Mouse (Mus musculus) left cerebral cortex, postnatal 25 days (tissue): ENCODE data around the gene Lpar6. TPM values are rescaled to one million over a fixed set of nuclear protein-coding genes. Genes with fewer than 3 reads are reported as not detected.

Experiments
- DNase-seq, 2 experiments: peaks; one replicate each; pipeline ENCODE4 v3.0.0; 2022; ENCODE audit warnings: low spot score in 2 of 2, mixed read lengths in 1 of 2
- intact Hi-C: fragments of 180-260 bp; cut with DNase I; formaldehyde crosslinking; loops from one replicate; pipeline ENCODE4 v1.15.1; 2025
- total RNA-seq, 2 experiments: library from RNA; stranded (reverse); gene quantifications; 2 replicates each; pipeline ENCODE4 v1.2.3; 2021

Lpar6 gene
- 1 to 10 TPM; 1.4 to 1.6 TPM for total RNA-seq

GRCm38 (mm10) chr14:73237848-73238321 is at the start of gene Lpar6:
TSS of gene Lpar6 (plus strand) at chr14:73237895.
- DNase-seq: peak in 1 of 2 experiments; percentile 51
- intact Hi-C loops: no loop called here

GRCm38 (mm10) chr14:73199058-73199457 is 38.6 kb upstream of the Lpar6 start:
- peak in 1 of 2 experiments; percentile 52 for DNase-seq
- intact Hi-C loops: no loop called here

GRCm38 (mm10) chr14:73201447-73201846 is 36.2 kb upstream of the Lpar6 start:
- intact Hi-C loops: no loop called here
- DNase-seq: no peak

DNA sequence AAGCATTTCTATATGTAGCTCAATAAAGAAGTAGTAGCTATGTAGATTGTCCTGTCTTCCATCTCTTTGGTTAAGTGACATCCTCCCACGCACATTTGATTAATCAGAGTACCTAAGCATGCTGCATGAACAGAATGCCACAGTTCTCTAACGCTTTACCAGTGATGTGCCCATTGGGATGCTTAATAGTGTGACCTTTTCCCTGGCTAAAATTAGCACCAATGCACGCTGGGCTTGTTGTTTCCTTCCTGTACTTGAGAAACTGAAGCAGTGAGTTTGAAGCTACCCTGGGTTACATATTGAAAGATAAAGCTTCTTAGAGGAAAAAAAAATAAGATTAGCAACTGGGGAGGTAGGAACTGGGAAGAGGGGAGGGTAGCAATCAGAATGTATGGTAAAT is 33.7 kb upstream of the Lpar6 start:
- intact Hi-C loops: no loop called here
- DNase-seq: no peak

DNA sequence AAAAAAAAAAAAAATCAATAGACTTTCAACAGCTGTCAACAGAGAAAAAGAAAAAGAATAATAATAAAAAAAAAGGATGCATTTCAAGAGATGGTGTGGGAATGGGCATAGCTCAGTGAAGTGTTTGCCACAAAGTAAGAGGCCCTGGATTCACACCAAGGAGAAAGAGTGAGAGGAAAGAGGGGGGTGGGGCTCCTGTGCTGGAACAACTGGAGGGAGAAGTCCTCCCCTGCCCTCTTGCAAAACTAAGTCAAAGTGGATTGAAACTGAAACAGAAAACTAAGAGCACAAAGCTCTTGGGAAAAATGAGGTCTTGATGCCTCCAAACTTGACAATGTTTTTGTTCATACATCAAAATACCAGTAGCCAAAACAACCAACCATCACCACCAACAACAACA is 28.4 kb upstream of the Lpar6 start:
- intact Hi-C loops: no loop called here

GRCm38 (mm10) chr14:73210196-73210595 is 27.5 kb upstream of the Lpar6 start:
- intact Hi-C loops: no loop called here
- no peak for DNase-seq

More for the DNA sequence above, 28.4 kb upstream of the Lpar6 start:
- DNase-seq: no peak

GRCm38 (mm10) chr14:73211477-73211876 is 26.2 kb upstream of the Lpar6 start:
- intact Hi-C loops: no loop called here
- DNase-seq: no peak

GRCm38 (mm10) chr14:73217062-73217461 is 20.6 kb upstream of the Lpar6 start:
- no peak for DNase-seq
- intact Hi-C loops: no loop called here

GRCm38 (mm10) chr14:73222316-73222970 is 15.3 kb upstream of the Lpar6 start:
- intact Hi-C loops: no loop called here
- no peak for DNase-seq

DNA sequence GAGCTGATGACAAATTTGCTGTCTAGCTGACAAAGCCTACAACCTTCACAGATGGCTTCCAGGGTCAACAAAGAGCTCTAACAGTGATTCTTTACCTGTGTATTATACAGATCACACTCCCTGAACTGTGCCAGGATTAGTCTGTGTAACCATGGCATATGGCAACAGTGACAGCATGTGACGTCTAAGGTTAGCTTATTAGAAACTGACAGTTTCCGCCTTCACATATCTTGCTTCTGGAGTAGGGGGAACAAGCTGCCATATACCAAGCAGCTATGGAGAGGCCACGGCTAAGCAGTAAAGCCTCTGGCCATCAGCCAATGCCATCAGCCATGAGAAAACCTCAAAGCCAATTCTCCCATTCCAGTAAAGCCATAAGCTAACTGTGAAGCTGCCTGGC is 11.3 kb upstream of the Lpar6 start:
- DNase-seq: no peak
- intact Hi-C loops: no loop called here

GRCm38 (mm10) chr14:73226849-73227248 is 10.8 kb upstream of the Lpar6 start:
- DNase-seq: no peak
- intact Hi-C loops: no loop called here

DNA sequence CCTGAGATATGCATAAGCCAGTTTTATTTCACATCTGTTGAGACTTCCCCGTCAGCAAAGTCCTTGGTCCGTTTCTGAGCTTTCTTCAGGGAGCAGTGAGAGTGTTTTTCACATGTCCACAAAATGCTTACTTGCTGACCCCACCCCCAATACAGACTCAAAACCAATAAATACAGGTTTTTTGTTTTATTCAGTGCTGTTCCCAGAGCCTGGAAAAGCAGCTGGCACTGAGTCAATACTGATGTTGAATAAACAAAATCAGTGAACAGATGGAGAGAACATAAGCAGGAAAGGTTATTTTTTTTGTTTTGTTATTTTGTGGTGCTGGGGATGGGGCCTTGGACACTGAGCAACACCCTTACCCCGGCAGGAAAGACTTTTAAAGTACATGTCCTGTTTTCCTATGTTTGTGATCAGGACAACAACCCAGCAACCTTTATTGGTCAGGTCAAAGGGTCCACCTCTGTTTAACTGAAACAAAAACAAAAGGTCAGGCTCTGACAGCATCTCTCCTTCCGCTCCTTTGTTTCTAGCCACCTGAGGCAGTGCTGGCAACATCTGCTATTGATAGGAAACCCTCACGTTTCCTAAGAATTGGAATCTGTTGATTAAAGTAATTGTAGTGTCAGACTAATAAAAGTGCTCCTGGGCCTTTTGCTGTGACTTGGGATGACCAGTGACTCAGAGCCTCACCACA is 6.3 kb upstream of the Lpar6 start:
- intact Hi-C loops: no loop called here

DNA sequence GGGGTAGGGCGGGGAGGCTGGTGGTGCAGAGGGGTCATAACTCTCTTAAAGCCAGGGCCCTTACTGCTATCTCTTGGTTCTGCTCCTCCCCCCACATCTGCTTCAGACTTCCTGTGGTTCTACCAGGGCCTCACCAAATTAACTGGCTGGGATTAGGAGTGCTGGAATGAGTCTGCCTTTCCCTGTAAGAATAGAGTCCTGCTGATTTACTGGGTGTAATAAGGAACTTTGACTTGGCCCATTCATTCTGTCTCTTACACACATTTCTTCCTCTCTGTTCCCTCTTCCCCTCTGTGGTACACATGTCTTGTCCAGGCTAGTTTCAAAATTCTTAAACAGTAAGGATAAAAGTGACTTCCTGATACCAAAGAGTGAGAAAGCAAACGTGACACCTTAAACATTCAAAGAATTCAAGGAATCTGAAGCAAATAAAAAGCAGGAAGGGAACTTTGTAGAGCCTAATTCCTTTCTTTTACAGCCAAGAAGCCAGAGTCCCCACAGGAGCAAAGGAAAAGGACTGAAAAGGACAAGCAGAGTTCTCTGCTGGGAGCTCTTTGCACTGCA is 3.1 kb upstream of the Lpar6 start:
- intact Hi-C loops: no loop called here
- DNase-seq: no peak

More for the DNA sequence above, 6.3 kb upstream of the Lpar6 start:
- DNase-seq: no peak

DNA sequence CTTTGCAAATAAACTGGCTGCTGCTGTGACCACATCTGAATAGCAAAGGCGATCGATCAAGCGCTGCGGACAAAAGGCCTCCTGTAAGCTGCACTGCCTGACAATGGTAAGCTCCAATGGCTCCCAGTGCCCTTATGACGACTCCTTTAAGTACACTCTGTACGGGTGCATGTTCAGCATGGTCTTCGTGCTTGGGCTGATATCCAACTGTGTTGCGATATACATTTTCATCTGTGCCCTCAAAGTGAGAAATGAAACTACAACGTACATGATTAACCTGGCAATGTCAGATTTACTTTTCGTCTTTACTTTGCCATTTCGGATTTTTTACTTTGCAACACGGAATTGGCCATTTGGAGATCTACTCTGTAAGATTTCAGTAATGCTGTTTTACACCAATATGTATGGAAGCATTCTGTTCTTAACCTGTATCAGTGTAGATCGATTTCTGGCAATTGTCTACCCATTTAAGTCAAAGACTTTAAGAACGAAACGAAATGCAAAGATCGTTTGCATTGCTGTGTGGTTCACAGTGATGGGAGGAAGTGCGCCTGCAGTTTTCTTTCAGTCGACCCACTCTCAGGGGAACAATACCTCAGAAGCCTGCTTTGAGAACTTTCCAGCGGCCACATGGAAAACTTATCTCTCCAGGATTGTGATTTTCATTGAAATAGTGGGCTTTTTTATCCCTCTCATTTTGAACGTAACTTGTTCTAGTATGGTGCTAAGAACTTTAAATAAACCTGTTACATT is 979 bp downstream of the Lpar6 start:
- peak in 1 of 2 experiments; percentile 13 for DNase-seq
- intact Hi-C loops: no loop called here

DNA sequence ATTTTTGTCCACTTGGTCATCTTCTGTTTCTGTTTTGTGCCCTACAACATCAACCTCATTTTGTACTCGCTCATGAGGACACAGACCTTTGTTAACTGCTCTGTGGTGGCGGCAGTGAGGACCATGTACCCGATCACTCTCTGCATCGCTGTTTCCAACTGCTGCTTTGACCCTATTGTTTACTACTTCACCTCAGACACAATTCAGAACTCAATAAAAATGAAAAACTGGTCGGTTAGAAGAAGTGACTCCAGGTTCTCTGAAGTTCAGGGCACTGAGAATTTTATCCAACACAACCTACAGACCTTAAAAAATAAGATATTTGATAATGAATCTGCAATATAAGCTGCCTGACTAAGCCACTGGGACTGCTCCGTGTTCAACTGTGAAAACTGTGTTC is 1.6 kb downstream of the Lpar6 start:
- intact Hi-C loops: no loop called here
- no peak for DNase-seq

DNA sequence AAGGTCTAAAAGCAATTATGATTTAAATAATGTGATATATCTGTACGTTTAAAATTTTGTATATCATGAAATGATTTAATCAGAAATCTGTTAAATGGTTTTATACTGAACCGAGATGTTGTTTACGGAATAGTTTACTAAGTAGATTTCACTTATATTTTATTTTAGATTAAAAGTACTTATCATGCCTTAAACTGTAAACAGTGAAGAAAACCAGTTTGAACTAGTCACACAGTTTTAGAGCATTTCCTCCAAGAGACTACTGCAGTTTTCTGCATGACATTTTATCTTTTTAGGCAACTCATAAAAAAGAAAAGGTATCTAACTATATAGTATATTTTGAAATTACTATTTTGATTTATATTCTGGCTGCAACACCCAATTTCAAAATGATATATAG is 2.2 kb downstream of the Lpar6 start:
- DNase-seq: no peak
- intact Hi-C loops: no loop called here

DNA sequence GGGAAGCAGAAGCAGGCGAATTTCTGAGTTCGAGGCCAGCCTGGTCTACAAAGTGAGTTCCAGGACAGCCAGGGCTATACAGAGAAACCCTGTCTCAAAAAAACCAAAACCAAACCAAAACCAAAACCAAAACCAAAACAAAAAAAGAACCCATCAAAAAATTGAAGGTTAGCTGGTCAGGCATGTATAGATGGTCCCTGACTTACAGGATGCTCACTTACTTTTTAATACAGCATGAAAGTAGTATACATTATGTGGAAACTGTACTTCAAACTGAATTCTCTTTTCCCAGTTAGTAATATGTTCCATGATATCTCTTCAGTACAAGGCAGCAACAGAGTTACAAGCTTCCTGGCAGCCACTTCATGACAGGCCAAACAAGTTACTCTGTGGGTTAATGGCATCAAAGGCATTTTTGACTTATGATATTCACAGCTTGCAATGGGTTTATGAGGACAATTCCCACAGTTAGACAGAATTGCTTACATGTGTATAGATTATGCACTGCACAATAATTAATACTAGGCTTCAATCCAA is 6.4 kb downstream of the Lpar6 start:
- DNase-seq: no peak
- intact Hi-C loops: no loop called here

DNA sequence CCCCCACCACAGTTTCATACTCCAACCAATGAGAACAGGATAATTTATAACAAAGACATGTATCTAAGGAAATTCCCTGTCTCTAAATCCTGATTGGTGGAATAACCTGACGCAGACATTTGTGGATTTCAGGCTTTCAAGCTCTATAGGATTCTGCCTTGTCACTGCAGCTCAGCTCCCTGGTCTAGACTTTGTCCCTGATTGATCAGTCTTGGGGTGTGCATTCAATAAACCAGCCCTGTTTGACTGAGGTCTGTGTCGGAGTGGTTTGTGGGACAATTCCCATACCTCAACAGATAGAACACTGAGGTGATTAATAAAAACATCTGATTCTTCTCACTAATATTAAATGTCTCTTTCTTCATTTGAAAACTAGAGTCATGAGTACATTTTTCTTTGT is 12.4 kb downstream of the Lpar6 start:
- intact Hi-C loops: no loop called here

GRCm38 (mm10) chr14:73252276-73252675 is 14.6 kb downstream of the Lpar6 start:
- intact Hi-C loops: no loop called here
- peak in 1 of 2 experiments; percentile 51 for DNase-seq

More for the DNA sequence above, 12.4 kb downstream of the Lpar6 start:
- DNase-seq: no peak
